Mouse (Mus musculus) C2C12 (cell line): ENCODE measurements at regions not wholly inside any gene's neighbourhood (a gene's known extent, or its start where the extent isn't known, plus 50 kb on each side); places are given as distances from the start of the nearest gene placed in this dataset.

Experiments used
- H3K27me3 ChIP-seq: one replicate; pipeline ENCODE4 v1.6.1; 2011; ENCODE audit not compliant: control insufficient read depth, insufficient read depth, insufficient read length
- H3K36me3 ChIP-seq: one replicate; pipeline ENCODE4 v1.6.1; 2011; ENCODE audit not compliant: control insufficient read depth, insufficient read depth
- H3K4me3 ChIP-seq: one replicate; pipeline ENCODE4 v1.5.1; 2011; ENCODE audit warnings: mild to moderate bottlenecking, control low read depth; ENCODE audit not compliant: poor library complexity, insufficient read depth, severe bottlenecking
- H3K79me2 ChIP-seq: one replicate; pipeline ENCODE4 v1.6.1; 2011; ENCODE audit not compliant: control insufficient read depth, insufficient read depth
- H3K79me3 ChIP-seq: one replicate; pipeline ENCODE4 v1.6.1; 2011; ENCODE audit warnings: low read depth, control low read depth
- H3ac ChIP-seq: one replicate; pipeline ENCODE3; 2011; ENCODE audit warnings: low read depth; ENCODE audit not compliant: control insufficient read depth, insufficient read length
- CEBPB ChIP-seq: IDR thresholded peaks from one replicate; pipeline ENCODE4 v1.6.1; 2011; ENCODE audit warnings: low read depth, mild to moderate bottlenecking, control low read depth, moderate library complexity
- CTCF ChIP-seq: IDR thresholded peaks from one replicate; pipeline ENCODE4 v1.5.1; 2011; ENCODE audit not compliant: control insufficient read depth, insufficient read depth, insufficient read length
- FOSL1 ChIP-seq: IDR thresholded peaks from one replicate; pipeline ENCODE4 v1.8.0; 2011; ENCODE audit warnings: mild to moderate bottlenecking, low read length; ENCODE audit not compliant: poor library complexity, insufficient read depth, severe bottlenecking
- MAX ChIP-seq: IDR thresholded peaks from one replicate; pipeline ENCODE4 v1.6.1; 2011; ENCODE audit warnings: mild to moderate bottlenecking, control low read depth
- MYOD1 ChIP-seq: IDR thresholded peaks from one replicate; pipeline ENCODE4 v1.6.1; 2011; ENCODE audit warnings: low read depth; ENCODE audit not compliant: control insufficient read depth, insufficient read length
- MYOG ChIP-seq: IDR thresholded peaks from one replicate; pipeline ENCODE4 v1.6.1; 2011; ENCODE audit not compliant: control insufficient read depth, insufficient read length; ENCODE audit errors: extremely low read depth
- USF1 ChIP-seq: IDR thresholded peaks from one replicate; pipeline ENCODE4 v1.6.1; 2011; ENCODE audit warnings: low read depth, mild to moderate bottlenecking, control low read depth, moderate library complexity

- Histone ChIP-seq H3ac (no peak overlapping the region), H3K36me3 (no peaks in the 10 kb centered on the region), H3K79me3 (no peaks in the 10 kb centered on the region), H3K27me3 (no peaks in the 10 kb centered on the region), H3K79me2 (no peaks in the 10 kb centered on the region), H3K4me3 (no peak overlapping the region)
- no peak for TF ChIP-seq MAX
- TF ChIP-seq USF1 = no peak
- no peak for TF ChIP-seq MYOD1
- TF ChIP-seq FOSL1 = no peak
- TF ChIP-seq MYOG = no peak
- TF ChIP-seq CTCF = no peak
- no peak for TF ChIP-seq CEBPB
Observed at GRCm38 (mm10) chr15:68656722-68657121, 2156.0 kb upstream of the Lrrc6 start.

- no peaks in the 10 kb centered on the region for H3K79me3 ChIP-seq
- no peaks in the 10 kb centered on the region for H3K79me2 ChIP-seq
- H3K27me3 ChIP-seq = no peaks in the 10 kb centered on the region
- H3K4me3 ChIP-seq = no peak overlapping the region
- H3K36me3 ChIP-seq = no peaks in the 10 kb centered on the region
- TF ChIP-seq MAX (no peak), FOSL1 (no peak), CEBPB (no peak), MYOD1 (no peak), MYOG (no peak), CTCF (no peak), USF1 (no peak)
- no peak overlapping the region for H3ac ChIP-seq
Observed at GRCm38 (mm10) chr15:68655046-68655445, 2154.3 kb upstream of the Lrrc6 start.

- TF ChIP-seq CEBPB (no peak), MYOG (no peak), USF1 (no peak), MYOD1 (no peak), FOSL1 (no peak), MAX (no peak), CTCF (no peak)
- H3K4me3 ChIP-seq = no peak overlapping the region
- H3K27me3 ChIP-seq = no peaks in the 10 kb centered on the region
- no peaks in the 10 kb centered on the region for H3K36me3 ChIP-seq
- no peaks in the 10 kb centered on the region for H3K79me3 ChIP-seq
- H3ac ChIP-seq = no peak overlapping the region
- no peaks in the 10 kb centered on the region for H3K79me2 ChIP-seq
Observed at GRCm38 (mm10) chr15:68650609-68651008, 2149.9 kb upstream of the Lrrc6 start.

- Histone ChIP-seq H3K36me3 (no peaks in the 10 kb centered on the region), H3K4me3 (no peak overlapping the region), H3K27me3 (no peaks in the 10 kb centered on the region), H3K79me3 (no peaks in the 10 kb centered on the region), H3K79me2 (no peaks in the 10 kb centered on the region), H3ac (no peak overlapping the region)
- TF ChIP-seq MYOD1 = no peak
- no peak for TF ChIP-seq USF1
- TF ChIP-seq MAX = no peak
- no peak for TF ChIP-seq MYOG
Observed at GRCm38 (mm10) chr15:68650033-68650432, 2149.3 kb upstream of the Lrrc6 start.

- H3K27me3 ChIP-seq = no peaks in the 10 kb centered on the region
- no peaks in the 10 kb centered on the region for H3K79me2 ChIP-seq
- TF ChIP-seq FOSL1 (no peak), MYOD1 (no peak), CEBPB (no peak), USF1 (no peak), MYOG (no peak), MAX (no peak), CTCF (no peak)
- no peak overlapping the region for H3ac ChIP-seq
- no peak overlapping the region for H3K4me3 ChIP-seq
- no peaks in the 10 kb centered on the region for H3K79me3 ChIP-seq
- H3K36me3 ChIP-seq = no peaks in the 10 kb centered on the region
Observed at GRCm38 (mm10) chr15:68646865-68647264, 2146.2 kb upstream of the Lrrc6 start.

- no peaks in the 10 kb centered on the region for H3K27me3 ChIP-seq
- H3K4me3 ChIP-seq = no peak overlapping the region
- H3K79me3 ChIP-seq = no peaks in the 10 kb centered on the region
- TF ChIP-seq MYOD1 (no peak), FOSL1 (no peak), MAX (no peak), USF1 (no peak), CEBPB (no peak)
- no peaks in the 10 kb centered on the region for H3K36me3 ChIP-seq
- no peak overlapping the region for H3ac ChIP-seq
- no peaks in the 10 kb centered on the region for H3K79me2 ChIP-seq
Observed at GRCm38 (mm10) chr15:68644862-68645261, 2144.2 kb upstream of the Lrrc6 start.
